Comparison of ENCODE assay signal across 13 mouse cellular contexts in the genomic region with DNA sequence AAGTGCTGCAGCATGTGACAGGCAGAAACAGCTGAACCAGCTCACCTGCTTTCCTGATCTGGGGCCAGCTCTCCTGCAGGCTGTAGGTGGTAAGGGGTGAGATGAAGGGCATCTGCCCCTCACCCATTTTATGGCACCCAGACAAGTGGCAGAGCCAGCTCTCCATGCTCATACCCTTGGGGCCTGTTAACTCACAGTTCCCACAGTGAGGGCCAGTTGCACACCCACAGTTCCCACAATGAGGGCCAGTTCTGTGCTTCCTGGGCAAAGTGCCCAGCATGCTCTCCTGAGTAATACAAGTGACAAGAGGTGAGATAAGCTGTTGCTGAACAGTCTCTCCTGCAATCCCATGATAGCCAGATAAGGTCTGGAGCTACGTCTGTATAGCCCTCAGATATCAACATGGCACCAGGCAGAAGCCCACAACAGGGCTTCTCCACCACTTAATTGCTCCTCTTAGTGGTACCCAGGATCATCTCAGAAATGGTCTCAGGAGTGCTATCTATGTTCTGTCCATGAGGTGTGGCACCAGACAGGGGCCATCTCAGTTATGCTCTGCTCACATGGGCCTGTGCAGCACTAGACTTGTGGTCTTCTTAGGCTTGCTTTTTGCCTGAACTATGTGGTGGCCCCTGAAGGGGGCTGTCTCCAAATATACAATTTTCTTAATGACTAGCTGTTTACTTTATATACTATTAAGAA. TPM values are rescaled to one million over a fixed set of nuclear protein-coding genes. Genes with fewer than 3 reads are reported as not detected.
A peak's percentile ranks its signal among the peaks of the same experiment; 100 is the strongest.
DNase-seq lines count a peak whose midpoint lies in the region; ATAC-seq and TF ChIP-seq lines count a peak whose summit lies in the region.
"Had no signal": no experiment of that assay in that cellular context is flagged by ENCODE, and none has a peak within 500 bp of the region (broad histone marks: within the 10 kb centered on the region; RNA-seq: fewer than 3 reads in every experiment).

No protein-coding gene starts in this region.

- peak; percentile 64 for DNase-seq in kidney, adult 11 months
- peak; percentile 1 for DNase-seq in MEL (ENCODE audit: low read depth, low spot score)
- peak; percentile 62 for DNase-seq in cerebellum, adult 11-12 months
- peak; percentile 18 for DNase-seq in heart, postnatal 4 days
- DNase-seq in forebrain, embryonic 10.5 days (ENCODE audit: extremely low spot score, low spot score) = no peak
- DNase-seq in midbrain, embryonic 10.5 days (ENCODE audit: low spot score) = no peak

- H3K4me1 ChIP-seq in kidney, embryonic 14.5 days (ENCODE audit: control insufficient read depth, insufficient read depth, low read length) = no peaks in the 10 kb centered on the region
- no peaks in the 10 kb centered on the region for H3K4me1 ChIP-seq in MEL (ENCODE audit: control insufficient read depth in 1 of 2, insufficient read depth in 2 of 2, low read length in 2 of 2)
- H3K4me1 ChIP-seq in forebrain, embryonic 13.5 days = no peaks in the 10 kb centered on the region
- H3K4me1 ChIP-seq in forebrain, embryonic 10.5 days = no peaks in the 10 kb centered on the region
- H3K4me1 ChIP-seq in midbrain, embryonic 10.5 days = no peaks in the 10 kb centered on the region

- no peak for TF ChIP-seq CTCF in MEL (IDR thresholded peaks at IDR 0.05 in 2 of 3, conservative IDR thresholded peaks at IDR 0.05 in 1 of 3; ENCODE audit: control insufficient read depth in 1 of 3, insufficient read depth in 1 of 3, low read depth in 2 of 3, low read length in 3 of 3, poor library complexity in 1 of 3, severe bottlenecking in 1 of 3)

- no peak overlapping the region for H3K4me2 ChIP-seq in kidney, embryonic 14.5 days (replicated peaks; ENCODE audit: low read depth, low read length)
- no peak overlapping the region for H3K4me2 ChIP-seq in forebrain, embryonic 13.5 days

- 47% methylated on average over 1 of the region's 1 CpGs for WGBS in kidney, embryonic 14.5 days
- 80% methylated on average over 1 of the region's 1 CpGs for WGBS in forebrain, embryonic 13.5 days
- WGBS in forebrain, embryonic 10.5 days = 68% methylated on average over 1 of the region's 1 CpGs
- WGBS in midbrain, embryonic 10.5 days = 68% methylated on average over 1 of the region's 1 CpGs

- H3K27me3 ChIP-seq in kidney, embryonic 14.5 days (ENCODE audit: control insufficient read depth, insufficient read depth, low read length) = no peaks in the 10 kb centered on the region
- H3K27me3 ChIP-seq in MEL (ENCODE audit: control insufficient read depth in 1 of 2, insufficient read depth in 2 of 2, low read length in 2 of 2) = no peaks in the 10 kb centered on the region
- no peaks in the 10 kb centered on the region for H3K27me3 ChIP-seq in forebrain, embryonic 13.5 days
- no peaks in the 10 kb centered on the region for H3K27me3 ChIP-seq in forebrain, embryonic 10.5 days (ENCODE audit: poor library complexity, severe bottlenecking)
- no peaks in the 10 kb centered on the region for H3K27me3 ChIP-seq in midbrain, embryonic 10.5 days (ENCODE audit: low read depth, poor library complexity, severe bottlenecking)

- no peak for TF ChIP-seq POLR2A in MEL (IDR thresholded peaks at IDR 0.05; ENCODE audit: control insufficient read depth in 1 of 2, insufficient read depth in 1 of 2, low read depth in 1 of 2, low read length in 2 of 2, poor library complexity in 1 of 2)

- H3K9me3 ChIP-seq in kidney, embryonic 14.5 days (ENCODE audit: control insufficient read depth, low read length) = no peaks in the 10 kb centered on the region
- no peaks in the 10 kb centered on the region for H3K9me3 ChIP-seq in MEL (replicated peaks; ENCODE audit: insufficient read depth, low read length)
- no peaks in the 10 kb centered on the region for H3K9me3 ChIP-seq in forebrain, embryonic 13.5 days (replicated peaks)
- no peaks in the 10 kb centered on the region for H3K9me3 ChIP-seq in forebrain, embryonic 10.5 days
- H3K9me3 ChIP-seq in midbrain, embryonic 10.5 days (replicated peaks) = no peaks in the 10 kb centered on the region

- no peak overlapping the region for H3K27ac ChIP-seq in kidney, embryonic 14.5 days (ENCODE audit: low read depth, low read length)
- H3K27ac ChIP-seq in MEL (ENCODE audit: control insufficient read depth, low read depth, low read length) = no peak overlapping the region
- no peak overlapping the region for H3K27ac ChIP-seq in forebrain, embryonic 13.5 days
- no peak overlapping the region for H3K27ac ChIP-seq in forebrain, embryonic 10.5 days
- H3K27ac ChIP-seq in midbrain, embryonic 10.5 days (replicated peaks) = no peak overlapping the region
- H3K27ac ChIP-seq: liver, embryonic 14.5 days had no signal

- no peak overlapping the region for H3K4me3 ChIP-seq in kidney, embryonic 14.5 days (ENCODE audit: low read length)
- H3K4me3 ChIP-seq in MEL (ENCODE audit: control insufficient read depth in 1 of 2, insufficient read depth in 1 of 2, low read depth in 2 of 2, low read length in 2 of 2) = no peak overlapping the region
- H3K4me3 ChIP-seq in forebrain, embryonic 13.5 days = no peak overlapping the region
- no peak overlapping the region for H3K4me3 ChIP-seq in forebrain, embryonic 10.5 days
- no peak overlapping the region for H3K4me3 ChIP-seq in midbrain, embryonic 10.5 days
- H3K4me3 ChIP-seq: myocyte had no signal

- no peak for TF ChIP-seq EP300 in MEL (IDR thresholded peaks at IDR 0.05; ENCODE audit: low read depth in 1 of 2, low read length in 2 of 2)

- ATAC-seq in kidney, embryonic 14.5 days (ENCODE audit: low FRiP score, low TSS enrichment) = no peak
- ATAC-seq in forebrain, embryonic 13.5 days = no peak

- TF ChIP-seq RAD21 in MEL (IDR thresholded peaks at IDR 0.05; ENCODE audit: low read depth, low read length) = no peak

- no peak overlapping the region for H3K9ac ChIP-seq in kidney, embryonic 14.5 days (ENCODE audit: low read depth, low read length)
- H3K9ac ChIP-seq in MEL (ENCODE audit: control insufficient read depth, low read depth, low read length, poor library complexity, severe bottlenecking) = no peak overlapping the region
- no peak overlapping the region for H3K9ac ChIP-seq in forebrain, embryonic 13.5 days
- H3K9ac ChIP-seq: liver, embryonic 14.5 days had no signal

- no peaks in the 10 kb centered on the region for H3K79me2 ChIP-seq in MEL (ENCODE audit: control insufficient read depth, insufficient read depth, low read length, poor library complexity)

- no peaks in the 10 kb centered on the region for H3K36me3 ChIP-seq in kidney, embryonic 14.5 days (ENCODE audit: control insufficient read depth, insufficient read depth, low read length)
- H3K36me3 ChIP-seq in MEL (ENCODE audit: control insufficient read depth in 1 of 2, insufficient read depth in 2 of 2, low read length in 2 of 2) = no peaks in the 10 kb centered on the region
- H3K36me3 ChIP-seq in forebrain, embryonic 13.5 days (ENCODE audit: poor library complexity, severe bottlenecking) = no peaks in the 10 kb centered on the region
- H3K36me3 ChIP-seq in forebrain, embryonic 10.5 days (replicated peaks) = no peaks in the 10 kb centered on the region
- no peaks in the 10 kb centered on the region for H3K36me3 ChIP-seq in midbrain, embryonic 10.5 days

TF ChIP-seq in MEL, 35 proteins besides CTCF, POLR2A, EP300 and RAD21:
- no peak for TF ChIP-seq ZC3H11A (IDR thresholded peaks at IDR 0.05; ENCODE audit: low read depth, low read length)
- TF ChIP-seq MYB (IDR thresholded peaks at IDR 0.05; ENCODE audit: low read depth, low read length) = no peak
- no peak for TF ChIP-seq ZMIZ1 (IDR thresholded peaks at IDR 0.05; ENCODE audit: low read depth, low read length)
- TF ChIP-seq GABPA (IDR thresholded peaks at IDR 0.05; ENCODE audit: low read depth, low read length) = no peak
- TF ChIP-seq JUND (IDR thresholded peaks at IDR 0.05; ENCODE audit: low read depth, low read length) = no peak
- TF ChIP-seq TCF12 (IDR thresholded peaks at IDR 0.05; ENCODE audit: low read depth, low read length) = peak; percentile 54; the same call in 1 of the 2 replicates

RNA-seq across cellular contexts. Expression of gene 4933436I01Rik, which starts 3.7 kb away (rescaled TPM):
- not detected in 2 replicates for polyA plus RNA-seq in kidney, embryonic 14.5 days (2014; fragmentation: Nextera tagmentation; extraction: Ambion mirVana)
- not detected in 2 replicates for total RNA-seq in MEL (2012; rRNA removed)
- polyA plus RNA-seq in MEL (2012; ENCODE audit: insufficient read depth in 1 of 2, insufficient read length in 2 of 2, low read depth in 1 of 2, low replicate concordance in 2 of 2, missing spikeins in 1 of 2) = not detected
- total RNA-seq in heart, postnatal 4 days (2021) = not detected
- polyA plus RNA-seq in forebrain, embryonic 13.5 days (2015; fragmentation: Nextera tagmentation; extraction: Ambion mirVana) = not detected in 2 replicates
- polyA plus RNA-seq in forebrain, embryonic 10.5 days (2016; fragmentation: Nextera tagmentation; extraction: Ambion mirVana) = not detected in 2 replicates
- polyA plus RNA-seq in midbrain, embryonic 10.5 days (2016; fragmentation: Nextera tagmentation; extraction: Ambion mirVana) = not detected in 2 replicates
- total RNA-seq: left cerebral cortex, adult 18-20 months had no signal
- polyA plus RNA-seq: frontal cortex, adult 2 months; hindbrain, embryonic 11.5 days; liver, embryonic 14.5 days; myocyte had no signal

Comparison
In these comparisons a context has a peak if more than half of its experiments do, and no peak if none do; other contexts are left out.
1. DNase-seq: peak in kidney, adult 11 months (single experiment), MEL (single experiment), cerebellum, adult 11-12 months (single experiment) and heart, postnatal 4 days (single experiment); none in forebrain, embryonic 10.5 days (single experiment) and midbrain, embryonic 10.5 days (single experiment).